Mouse (Mus musculus) intestine, embryonic 16.5 days (tissue): ENCODE measurements at regions not wholly inside any gene's neighbourhood (a gene's known extent, or its start where the extent isn't known, plus 50 kb on each side); places are given as distances from the start of the nearest gene placed in this dataset.

ENCODE experiments used
- ATAC-seq: fragments of 200-750 bp; cut with Nextera tagmentation; 2 replicates; pipeline ENCODE4 v1.8.0; 2017; ENCODE audit warnings: moderate TSS enrichment, moderate library complexity
- H3K27ac ChIP-seq: fragments of 300-500 bp; sonication (generic); 2 replicates; pipeline ENCODE4 v1.5.1; 2014; ENCODE audit warnings: mild to moderate bottlenecking, low read length
- H3K27me3 ChIP-seq: fragments of 300-500 bp; sonication (generic); replicated peaks from 2 replicates; pipeline ENCODE4 v1.6.1; 2014; ENCODE audit warnings: low read length, control low read depth, mixed read lengths; ENCODE audit not compliant: control insufficient read depth, insufficient read depth
- H3K36me3 ChIP-seq: fragments of 300-500 bp; sonication (generic); 2 replicates; pipeline ENCODE4 v1.6.1; 2014; ENCODE audit warnings: low read length, control low read depth; ENCODE audit not compliant: control insufficient read depth, insufficient read depth
- H3K4me1 ChIP-seq: fragments of 300-500 bp; sonication (generic); 2 replicates; pipeline ENCODE4 v1.6.1; 2014; ENCODE audit warnings: low read length, control low read depth, mixed read lengths; ENCODE audit not compliant: control insufficient read depth, insufficient read depth
- H3K4me2 ChIP-seq: fragments of 300-500 bp; sonication (generic); 2 replicates; pipeline ENCODE4 v1.6.1; 2014; ENCODE audit warnings: low read depth, low read length, control low read depth
- H3K4me3 ChIP-seq: fragments of 300-500 bp; sonication (generic); 2 replicates; pipeline ENCODE4 v1.5.1; 2014; ENCODE audit warnings: mild to moderate bottlenecking, low read length
- H3K9ac ChIP-seq: fragments of 300-500 bp; sonication (generic); 2 replicates; pipeline ENCODE4 v1.6.1; 2014; ENCODE audit warnings: low read depth, low read length
- H3K9me3 ChIP-seq: fragments of 300-500 bp; sonication (generic); 2 replicates; pipeline ENCODE4 v1.6.1; 2016; ENCODE audit warnings: low read length, control low read depth; ENCODE audit not compliant: control insufficient read depth
- WGBS: fragments of 180-500 bp; shearing (Covaris S2); extraction: QIAGEN DNeasy Blood & Tissue Kit; methylation state at CpG from one replicate; pipeline ENCODE4 v1.1.7; 2014; 5-methylcytosine and 5-hydroxymethylcytosine counted together

DNA sequence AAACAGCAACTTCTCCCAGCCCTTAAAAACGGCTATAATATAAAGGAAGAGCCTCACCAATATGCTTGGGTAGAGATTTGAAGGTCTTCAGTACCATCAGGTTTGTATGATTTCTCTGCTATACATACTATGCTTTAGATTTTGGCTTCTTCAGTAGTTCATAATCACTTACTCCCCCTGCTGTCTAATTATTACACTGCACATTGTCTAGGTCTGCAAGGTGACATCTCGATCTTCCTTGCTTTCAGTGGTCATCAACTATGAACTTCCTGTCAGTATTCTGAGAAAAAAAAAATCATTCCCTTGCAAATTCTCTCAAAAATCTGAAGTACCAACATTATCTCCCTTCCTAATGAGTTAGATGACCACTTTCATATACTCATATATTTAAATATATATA, 225.4 kb upstream of the Galnt5 start:
- H3K9me3 ChIP-seq = no peaks in the 10 kb centered on the region
- no peak overlapping the region for H3K4me3 ChIP-seq
- H3K9ac ChIP-seq = no peak overlapping the region
- no peaks in the 10 kb centered on the region for H3K27me3 ChIP-seq
- WGBS = 79% methylated on average over 2 of the region's 2 CpGs
- no peak for ATAC-seq
- no peaks in the 10 kb centered on the region for H3K4me1 ChIP-seq
- no peak overlapping the region for H3K4me2 ChIP-seq
- H3K36me3 ChIP-seq = no peaks in the 10 kb centered on the region
- no peak overlapping the region for H3K27ac ChIP-seq

DNA sequence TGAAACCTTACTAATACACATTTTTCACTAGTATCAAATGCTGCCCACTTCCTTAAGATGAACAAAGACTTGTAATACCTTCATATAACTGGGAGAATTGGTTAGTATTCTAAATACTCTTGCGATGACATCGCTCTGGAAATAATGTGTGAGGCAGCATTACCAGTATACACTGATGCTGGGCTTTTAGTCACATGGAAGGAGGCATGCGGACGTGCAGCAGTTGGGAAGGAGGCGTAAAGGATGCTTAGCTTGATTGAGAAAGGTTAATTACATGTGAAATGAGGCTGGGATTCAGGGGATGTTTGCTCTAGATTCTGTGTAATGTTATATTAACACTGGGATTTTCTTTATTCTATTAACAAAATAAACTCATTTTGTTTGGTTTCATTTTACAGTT, 221.5 kb upstream of the Galnt5 start:
- Histone ChIP-seq H3K9ac (no peak overlapping the region), H3K4me1 (no peaks in the 10 kb centered on the region), H3K36me3 (no peaks in the 10 kb centered on the region), H3K4me3 (no peak overlapping the region), H3K27ac (no peak overlapping the region), H3K4me2 (no peak overlapping the region), H3K27me3 (no peaks in the 10 kb centered on the region), H3K9me3 (no peaks in the 10 kb centered on the region)
- 87% methylated on average over 5 of the region's 5 CpGs for WGBS
- ATAC-seq = no peak

DNA sequence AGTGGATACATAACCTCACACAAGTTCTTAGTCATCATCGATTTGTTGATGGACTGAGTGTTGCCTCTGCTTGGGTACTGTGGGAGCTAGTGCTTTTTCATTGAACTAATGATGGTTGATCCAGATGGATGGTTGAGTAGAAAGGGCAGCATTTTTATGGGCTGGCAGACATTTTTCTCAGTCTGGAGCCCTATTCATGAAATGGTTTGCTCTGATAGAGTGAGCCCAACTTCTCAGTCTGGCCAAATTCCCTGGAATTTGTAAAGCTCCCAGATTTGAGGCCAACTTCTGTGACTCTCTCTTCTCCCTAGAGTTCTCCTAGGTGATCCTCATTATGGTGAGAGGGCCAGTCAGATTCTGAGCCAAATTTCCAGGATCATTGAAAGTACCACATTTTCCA, 216.8 kb upstream of the Galnt5 start:
- Histone ChIP-seq H3K4me3 (no peak overlapping the region), H3K4me2 (no peak overlapping the region), H3K4me1 (no peaks in the 10 kb centered on the region), H3K9me3 (no peaks in the 10 kb centered on the region), H3K27ac (no peak overlapping the region), H3K9ac (no peak overlapping the region), H3K36me3 (no peaks in the 10 kb centered on the region), H3K27me3 (no peaks in the 10 kb centered on the region)
- ATAC-seq = no peak
- WGBS = 96% methylated on average over 1 of the region's 1 CpGs

DNA sequence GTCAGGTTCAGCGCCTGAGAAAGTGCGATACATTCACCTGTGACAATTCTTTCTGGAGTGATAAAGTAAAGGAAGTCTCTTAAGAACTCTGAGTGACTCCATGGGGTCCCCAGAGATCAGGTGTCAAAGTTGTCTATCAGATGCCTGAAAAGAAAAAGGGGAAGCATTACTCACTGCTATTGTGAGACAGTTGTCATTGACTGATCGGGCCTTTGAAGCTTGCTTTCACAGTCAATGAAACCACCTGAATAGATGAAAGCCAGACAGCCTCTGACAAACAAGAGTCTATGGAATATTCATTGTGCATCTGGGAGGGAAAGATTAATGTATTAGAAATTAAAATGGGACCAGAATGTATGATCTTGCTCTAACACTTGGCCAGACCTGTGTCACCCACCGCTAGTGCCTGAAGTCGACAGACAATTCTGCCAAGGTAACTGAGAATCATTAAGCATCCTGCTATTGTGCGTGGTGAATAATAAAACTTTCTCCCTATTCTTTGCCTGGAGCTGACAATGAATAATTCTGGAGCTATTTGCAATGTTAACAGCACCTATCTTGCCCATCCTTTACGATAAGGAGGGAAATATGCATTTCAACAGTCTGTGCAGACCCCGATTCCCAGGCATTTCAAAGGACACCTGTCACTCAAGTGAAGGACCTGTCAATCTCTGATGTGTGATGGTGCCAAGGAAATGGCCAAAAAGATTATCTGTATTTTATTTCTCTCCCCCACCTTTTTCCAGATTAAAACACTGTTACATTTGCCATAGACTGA, 204.0 kb upstream of the Galnt5 start:
- Histone ChIP-seq H3K4me2 (no peak overlapping the region), H3K27ac (no peak overlapping the region), H3K4me3 (no peak overlapping the region), H3K4me1 (no peaks in the 10 kb centered on the region), H3K27me3 (no peaks in the 10 kb centered on the region), H3K9me3 (no peaks in the 10 kb centered on the region), H3K9ac (no peak overlapping the region), H3K36me3 (no peaks in the 10 kb centered on the region)
- WGBS = 78% methylated on average over 8 of the region's 8 CpGs
- no peak for ATAC-seq

DNA sequence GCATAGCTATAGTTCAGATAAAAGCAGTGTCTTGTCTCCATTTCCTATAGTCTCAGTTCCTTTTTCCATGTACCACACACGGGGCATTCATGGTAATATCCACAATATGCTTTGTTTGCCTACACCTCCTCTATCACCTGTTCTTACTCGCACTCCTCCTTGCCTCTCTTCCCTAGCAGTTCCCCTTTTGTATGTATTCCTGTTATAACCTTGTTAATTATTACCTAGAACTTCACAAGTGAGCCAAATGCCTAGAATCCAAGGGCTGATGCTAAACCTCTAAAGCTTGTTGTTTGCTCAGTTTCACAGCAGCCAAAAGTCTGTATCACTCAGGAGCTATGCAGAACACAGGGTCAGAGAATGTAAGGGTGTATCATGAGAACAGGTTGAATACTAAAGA, 198.4 kb upstream of the Galnt5 start:
- ATAC-seq = peak; percentile 77
- H3K27me3 ChIP-seq = no peaks in the 10 kb centered on the region
- H3K4me1 ChIP-seq = no peaks in the 10 kb centered on the region
- H3K27ac ChIP-seq = no peak overlapping the region
- no peaks in the 10 kb centered on the region for H3K36me3 ChIP-seq
- no peak overlapping the region for H3K9ac ChIP-seq
- H3K4me2 ChIP-seq = no peak overlapping the region
- H3K4me3 ChIP-seq = no peak overlapping the region
- H3K9me3 ChIP-seq = no peaks in the 10 kb centered on the region
- WGBS = 50% methylated on average over 2 of the region's 2 CpGs

DNA sequence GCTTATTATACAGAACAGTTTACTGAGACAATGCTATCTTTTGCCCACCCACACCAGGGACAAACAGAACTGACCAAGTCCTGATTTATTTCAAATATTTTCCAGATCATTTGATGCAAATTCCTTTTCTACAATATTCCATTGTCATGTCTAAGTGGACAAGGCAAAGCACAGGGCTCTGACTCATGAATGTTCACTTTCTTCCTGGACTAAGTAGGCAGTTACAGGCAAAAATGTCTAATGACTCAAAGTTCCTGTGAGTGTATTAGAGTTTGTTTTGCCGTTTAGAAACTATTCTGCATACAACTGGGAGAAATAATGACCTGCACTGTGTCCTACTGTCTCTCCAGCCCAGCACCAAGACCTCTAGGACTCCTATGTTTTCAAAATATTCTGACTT, 189.8 kb upstream of the Galnt5 start:
- Histone ChIP-seq H3K4me2 (no peak overlapping the region), H3K9ac (no peak overlapping the region), H3K27me3 (no peaks in the 10 kb centered on the region), H3K27ac (no peak overlapping the region), H3K4me3 (no peak overlapping the region), H3K9me3 (no peaks in the 10 kb centered on the region), H3K36me3 (no peaks in the 10 kb centered on the region), H3K4me1 (no peaks in the 10 kb centered on the region)
- no peak for ATAC-seq
- WGBS = 58% methylated on average over 1 of the region's 1 CpGs

DNA sequence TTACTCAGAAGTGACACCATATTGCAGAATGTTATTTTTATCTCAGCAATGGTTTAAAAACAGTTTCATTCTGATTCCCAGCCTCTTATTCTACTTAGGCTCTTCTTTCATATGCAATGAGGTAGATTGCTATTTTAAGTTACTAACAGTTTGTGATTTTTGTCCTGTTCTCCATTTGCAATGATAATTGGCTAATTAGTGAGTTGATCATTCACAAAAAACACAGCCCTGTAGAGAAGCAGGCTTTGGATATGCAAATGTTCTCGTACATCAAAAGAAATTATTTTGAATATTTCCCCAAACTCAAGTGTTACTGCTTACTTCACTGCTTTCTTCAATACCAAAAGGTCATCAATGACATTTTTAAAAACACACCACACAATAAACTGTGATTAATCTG, 184.7 kb upstream of the Galnt5 start:
- Histone ChIP-seq H3K4me2 (no peak overlapping the region), H3K4me1 (no peaks in the 10 kb centered on the region), H3K27me3 (no peaks in the 10 kb centered on the region), H3K4me3 (no peak overlapping the region), H3K36me3 (no peaks in the 10 kb centered on the region), H3K27ac (no peak overlapping the region), H3K9me3 (no peaks in the 10 kb centered on the region), H3K9ac (no peak overlapping the region)
- ATAC-seq = no peak
- WGBS = 80% methylated on average over 1 of the region's 1 CpGs

DNA sequence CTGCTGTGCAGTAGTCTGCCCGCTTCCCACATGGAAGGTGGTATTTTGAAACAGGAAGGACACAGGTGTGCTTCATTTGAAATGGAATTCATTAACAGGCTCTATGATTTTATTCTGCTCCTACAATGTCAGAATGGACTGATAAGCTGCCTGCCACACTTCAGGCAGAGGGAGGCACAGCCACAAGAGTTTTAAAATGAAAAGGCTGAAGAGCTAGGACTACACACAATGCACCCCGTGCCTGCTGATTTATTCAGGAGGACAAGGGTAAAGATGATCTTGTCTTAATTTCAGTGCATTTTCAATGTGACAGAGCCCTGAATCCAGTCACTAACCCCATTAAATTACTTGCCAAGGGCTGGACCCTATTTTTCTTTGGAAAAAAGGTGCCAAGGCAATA, 177.3 kb upstream of the Galnt5 start:
- no peaks in the 10 kb centered on the region for H3K4me1 ChIP-seq
- H3K27me3 ChIP-seq = no peaks in the 10 kb centered on the region
- H3K9ac ChIP-seq = no peak overlapping the region
- no peaks in the 10 kb centered on the region for H3K9me3 ChIP-seq
- H3K36me3 ChIP-seq = no peaks in the 10 kb centered on the region
- ATAC-seq = no peak
- no peak overlapping the region for H3K4me2 ChIP-seq
- H3K27ac ChIP-seq = no peak overlapping the region
- WGBS = 73% methylated on average over 2 of the region's 2 CpGs
- no peak overlapping the region for H3K4me3 ChIP-seq

DNA sequence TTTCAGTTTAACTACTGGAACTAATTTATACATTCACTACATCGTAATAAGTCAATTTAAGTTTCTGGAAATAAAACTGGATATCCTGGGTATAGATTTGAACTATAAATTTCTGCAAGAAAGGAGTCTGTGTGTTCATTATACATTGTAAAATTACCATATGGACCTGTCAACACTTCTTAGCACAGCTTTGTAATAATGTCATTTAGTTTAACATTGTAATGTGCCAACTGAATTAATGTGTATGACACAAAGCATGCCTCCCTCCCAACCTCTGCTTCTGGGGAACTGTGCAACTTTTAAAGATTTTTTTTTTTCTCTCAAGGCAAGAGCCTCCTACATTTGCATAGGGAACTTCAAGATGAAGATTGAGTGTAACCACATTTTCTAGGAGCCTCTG, 176.8 kb upstream of the Galnt5 start:
- H3K9ac ChIP-seq = no peak overlapping the region
- no peaks in the 10 kb centered on the region for H3K9me3 ChIP-seq
- no peak overlapping the region for H3K4me2 ChIP-seq
- ATAC-seq = no peak
- H3K36me3 ChIP-seq = no peaks in the 10 kb centered on the region
- no peaks in the 10 kb centered on the region for H3K27me3 ChIP-seq
- no peak overlapping the region for H3K4me3 ChIP-seq
- H3K4me1 ChIP-seq = no peaks in the 10 kb centered on the region
- no peak overlapping the region for H3K27ac ChIP-seq
- 86% methylated on average over 1 of the region's 1 CpGs for WGBS

DNA sequence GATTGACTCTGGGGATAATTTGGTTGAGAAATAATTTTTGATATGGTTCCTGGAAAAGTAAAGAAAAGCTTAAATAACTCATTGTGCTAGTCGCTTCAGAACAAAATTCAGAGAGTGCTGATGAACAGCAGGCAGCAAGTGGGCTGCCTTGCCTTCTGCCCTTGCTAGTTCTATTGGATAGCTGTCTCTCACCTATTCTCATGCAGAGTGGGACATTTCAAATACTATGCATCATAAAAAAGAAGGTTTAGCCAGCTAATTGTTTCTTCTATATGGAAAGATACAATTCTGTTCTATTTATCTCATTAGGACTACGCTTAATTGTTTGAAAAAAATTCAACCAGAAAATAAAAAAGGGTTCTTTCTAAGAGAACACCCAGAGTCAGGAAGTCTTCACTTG, 169.4 kb upstream of the Galnt5 start:
- H3K27me3 ChIP-seq = no peaks in the 10 kb centered on the region
- no peak overlapping the region for H3K9ac ChIP-seq
- no peak overlapping the region for H3K4me2 ChIP-seq
- no peak overlapping the region for H3K27ac ChIP-seq
- H3K9me3 ChIP-seq = no peaks in the 10 kb centered on the region
- ATAC-seq = no peak
- no peaks in the 10 kb centered on the region for H3K36me3 ChIP-seq
- no peaks in the 10 kb centered on the region for H3K4me1 ChIP-seq
- no peak overlapping the region for H3K4me3 ChIP-seq
- WGBS = 87% methylated on average over 2 of the region's 2 CpGs
